Mouse (Mus musculus): ENCODE data around the gene Cd47.

Cd47 gene

GRCm38 (mm10) chr16:49799597-49800561 is at the start of gene Cd47:
Cd47 (plus strand) TSS chr16:49800533.
- peak; percentile 88 for DNase-seq (ENCODE audit: low read depth, low spot score)

GRCm38 (mm10) chr16:49752906-49753305 is 47.4 kb upstream of the Cd47 start:
- no peak for DNase-seq (ENCODE audit: low read depth, low spot score)

- no peak for DNase-seq (ENCODE audit: low read depth, low spot score)
Observed at GRCm38 (mm10) chr16:49753318-49753717, 47.0 kb upstream of the Cd47 start.

GRCm38 (mm10) chr16:49760517-49761203 is 39.7 kb upstream of the Cd47 start:
- DNase-seq (ENCODE audit: low read depth, low spot score), result no peak

GRCm38 (mm10) chr16:49761981-49762380 is 38.4 kb upstream of the Cd47 start:
- no peak for DNase-seq (ENCODE audit: low read depth, low spot score)

GRCm38 (mm10) chr16:49766326-49766725 is 34.0 kb upstream of the Cd47 start:
- DNase-seq (ENCODE audit: low read depth, low spot score), result peak; percentile 60

- no peak for DNase-seq (ENCODE audit: low read depth, low spot score)
Observed at GRCm38 (mm10) chr16:49768491-49769031, 31.8 kb upstream of the Cd47 start.

- peak; percentile 76 for DNase-seq (ENCODE audit: low read depth, low spot score)
Observed at GRCm38 (mm10) chr16:49769831-49770261, 30.5 kb upstream of the Cd47 start.

GRCm38 (mm10) chr16:49770320-49771189 is 29.8 kb upstream of the Cd47 start:
- DNase-seq (ENCODE audit: low read depth, low spot score), result no peak

- peak; percentile 67 for DNase-seq (ENCODE audit: low read depth, low spot score)
Observed at GRCm38 (mm10) chr16:49771609-49772396, 28.5 kb upstream of the Cd47 start.

- DNase-seq (ENCODE audit: low read depth, low spot score), result no peak
Observed at GRCm38 (mm10) chr16:49772576-49772975, 27.8 kb upstream of the Cd47 start.

GRCm38 (mm10) chr16:49773068-49773467 is 27.3 kb upstream of the Cd47 start:
- no peak for DNase-seq (ENCODE audit: low read depth, low spot score)

- DNase-seq (ENCODE audit: low read depth, low spot score), result no peak
Observed at GRCm38 (mm10) chr16:49774059-49775001, 26.0 kb upstream of the Cd47 start.

GRCm38 (mm10) chr16:49775002-49775966 is 25.0 kb upstream of the Cd47 start:
- peak; percentile 81 for DNase-seq (ENCODE audit: low read depth, low spot score)

- DNase-seq (ENCODE audit: low read depth, low spot score), result peak; percentile 73
Observed at GRCm38 (mm10) chr16:49776981-49777380, 23.4 kb upstream of the Cd47 start.

GRCm38 (mm10) chr16:49781556-49782156 is 18.7 kb upstream of the Cd47 start:
- no peak for DNase-seq (ENCODE audit: low read depth, low spot score)

GRCm38 (mm10) chr16:49783369-49783768 is 17.0 kb upstream of the Cd47 start:
- no peak for DNase-seq (ENCODE audit: low read depth, low spot score)

GRCm38 (mm10) chr16:49786116-49786515 is 14.2 kb upstream of the Cd47 start:
- DNase-seq (ENCODE audit: low read depth, low spot score), result no peak

Data from c-Kit-negative CD71-positive TER-119-positive erythroid progenitor cells, embryonic 14.5 days (primary cell).